Mouse (Mus musculus) intestine, embryonic 15.5 days (tissue): ENCODE results near the gene Lrrc49. TPM values are rescaled to one million over a fixed set of nuclear protein-coding genes. Genes with fewer than 3 reads are reported as not detected.

Experiments used
- ATAC-seq: fragments of 200-750 bp; cut with Nextera tagmentation; 2 replicates; pipeline ENCODE4 v1.8.0; 2017; ENCODE audit warnings: moderate TSS enrichment, moderate library complexity
- H3K27ac ChIP-seq: fragments of 300-500 bp; sonication (generic); 2 replicates; pipeline ENCODE4 v1.5.1; 2015; ENCODE audit warnings: mild to moderate bottlenecking, inconsistent platforms
- H3K27me3 ChIP-seq: fragments of 300-500 bp; sonication (generic); replicated peaks from 2 replicates; pipeline ENCODE4 v1.6.1; 2015; ENCODE audit warnings: inconsistent platforms
- H3K36me3 ChIP-seq: fragments of 300-500 bp; sonication (generic); 2 replicates; pipeline ENCODE4 v1.6.1; 2015; ENCODE audit warnings: inconsistent platforms
- H3K4me1 ChIP-seq: fragments of 300-500 bp; sonication (generic); replicated peaks from 2 replicates; pipeline ENCODE4 v1.6.1; 2015; ENCODE audit warnings: inconsistent platforms
- H3K4me2 ChIP-seq: fragments of 300-500 bp; sonication (generic); replicated peaks from 2 replicates; pipeline ENCODE4 v1.6.1; 2015; ENCODE audit warnings: mild to moderate bottlenecking, inconsistent platforms
- H3K4me3 ChIP-seq: fragments of 300-500 bp; sonication (generic); replicated peaks from 2 replicates; pipeline ENCODE4 v1.5.1; 2015; ENCODE audit warnings: inconsistent platforms
- H3K9ac ChIP-seq: fragments of 300-500 bp; sonication (generic); 2 replicates; pipeline ENCODE4 v1.6.1; 2015; ENCODE audit warnings: inconsistent platforms
- H3K9me3 ChIP-seq: fragments of 300-500 bp; sonication (generic); 2 replicates; pipeline ENCODE4 v1.6.1; 2016; ENCODE audit warnings: inconsistent platforms
- WGBS: fragments of 180-500 bp; shearing (Covaris S2); methylation state at CpG from one replicate; pipeline ENCODE4 v1.1.7; 2015; 5-methylcytosine and 5-hydroxymethylcytosine counted together
- polyA plus RNA-seq: library from polyadenylated mRNA; unstranded; fragments of >200 nt; fragmentation: Nextera tagmentation; extraction: Ambion mirVana; gene quantifications from 2 replicates; pipeline ENCODE4 v1.2.1, GENCODE M21; 2015

Gene Lrrc49
- polyA plus RNA-seq, 1 experiment from 2014 or later, result 14.7 TPM

DNA sequence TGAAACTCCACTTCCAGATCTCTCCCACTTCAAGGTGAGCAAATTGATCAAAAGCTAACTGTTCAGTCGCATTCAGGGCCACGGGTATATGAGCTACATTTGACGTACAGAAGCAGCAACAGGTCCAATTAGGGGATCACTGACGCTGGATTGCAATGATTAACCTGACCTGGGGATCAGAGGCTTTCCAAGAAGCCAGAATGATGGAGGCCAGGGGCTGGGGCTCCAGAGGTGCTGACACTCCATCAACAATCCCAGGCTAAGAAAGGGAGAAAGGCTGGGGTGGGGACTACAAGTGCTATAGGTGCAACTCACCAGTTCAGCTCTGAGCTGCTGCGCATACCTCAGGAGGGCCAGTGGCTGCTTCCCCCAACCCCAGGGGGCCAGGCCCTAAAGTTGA is 166.8 kb downstream of the Lrrc49 start:
- Histone ChIP-seq H3K9ac (peak overlapping the region; percentile 87), H3K4me1 (peaks cover 61% of the 10 kb centered on the region), H3K27me3 (no peaks in the 10 kb centered on the region), H3K27ac (no peak overlapping the region), H3K4me2 (peak overlapping the region; percentile 83), H3K36me3 (0 out of 2 replicates have a peak, but pooled peaks cover 3% of the 10 kb centered on the region), H3K9me3 (no peaks in the 10 kb centered on the region), H3K4me3 (peak overlapping the region; percentile 76)
- no peak for ATAC-seq
- 28% methylated on average over 5 of the region's 5 CpGs for WGBS

DNA sequence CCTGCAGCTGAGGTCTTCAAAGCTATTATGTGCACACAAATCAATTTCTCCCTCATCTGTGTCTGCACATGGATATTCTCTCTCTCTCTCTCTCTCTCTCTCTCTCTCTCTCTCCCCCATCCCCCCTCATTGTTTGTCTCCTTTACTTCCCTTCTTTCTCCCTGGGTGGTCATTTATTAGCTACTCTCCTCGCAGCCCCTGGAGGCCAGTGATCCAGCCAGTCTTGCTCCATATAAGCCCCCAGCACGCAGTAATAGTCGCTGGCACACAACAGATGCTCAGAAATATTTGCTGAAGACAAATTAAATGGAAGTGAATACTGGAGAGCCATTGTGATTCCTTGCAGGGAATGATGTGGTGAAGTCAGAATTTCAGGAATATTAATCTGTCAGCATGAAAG is 168.4 kb downstream of the Lrrc49 start:
- Histone ChIP-seq H3K9me3 (no peaks in the 10 kb centered on the region), H3K27ac (no peak overlapping the region), H3K9ac (no peak overlapping the region), H3K4me1 (peaks cover 50% of the 10 kb centered on the region), H3K4me3 (0 out of 2 replicates have a peak overlapping the region, but pooled peaks have one; percentile 3), H3K4me2 (peak overlapping the region; percentile 83), H3K27me3 (no peaks in the 10 kb centered on the region), H3K36me3 (0 out of 2 replicates have a peak, but pooled peaks cover 3% of the 10 kb centered on the region)
- ATAC-seq, result no peak
- 28% methylated on average over 3 of the region's 3 CpGs for WGBS

Other genes starting within 250 kb of the Lrrc49 start
- 23.2 and 25.8 TPM in 2 replicates for gene Thsd4, start 166.1 kb downstream of the Lrrc49 start, polyA plus RNA-seq
- gene Larp6, start 24.8 kb upstream of the Lrrc49 start, polyA plus RNA-seq, result 1.6 and 1.8 TPM in 2 replicates
- 56.3 and 58.8 TPM in 2 replicates for gene Uaca, start 106.4 kb upstream of the Lrrc49 start, polyA plus RNA-seq